In genomic region chr19:44445755-44446154, GRCm38 (mm10) we compare ENCODE assay signal across 26 mouse cellular contexts. TPM values are rescaled to one million over a fixed set of nuclear protein-coding genes. Genes with fewer than 3 reads are reported as not detected.
"Had no signal": no experiment of that assay in that cellular context is flagged by ENCODE, and none has a peak within 500 bp of the region (broad histone marks: within the 10 kb centered on the region; RNA-seq: fewer than 3 reads in every experiment).

No protein-coding gene starts in this region.

- H3K27me3 ChIP-seq: lung, embryonic 15.5 days; neural tube, embryonic 12.5 days; stomach, embryonic 15.5 days had no signal

- ATAC-seq: lung, postnatal 0 days; midbrain, embryonic 16.5 days had no signal

- DNase-seq: lung, adult 18-20 months; lung, postnatal 4 days; midbrain, embryonic 14.5 days; retina, postnatal 1 day; right cerebral cortex, adult 18-20 months; right cerebral cortex, postnatal 25 days; right cerebral cortex, postnatal 4 days; spleen, adult 18-20 months; thymus, adult 2 months; thymus, postnatal 25 days; thymus, postnatal 4 days had no signal

- H3K9me3 ChIP-seq: lung, embryonic 15.5 days; midbrain, embryonic 10.5 days; midbrain, embryonic 12.5 days; neural tube, embryonic 12.5 days; stomach, embryonic 15.5 days had no signal

- H3K4me2 ChIP-seq: lung, embryonic 15.5 days; midbrain, embryonic 12.5 days; neural tube, embryonic 12.5 days; stomach, embryonic 15.5 days had no signal

- H3K4me1 ChIP-seq: lung, embryonic 15.5 days; midbrain, embryonic 10.5 days; midbrain, embryonic 12.5 days; neural tube, embryonic 12.5 days; stomach, embryonic 15.5 days had no signal

- H3K36me3 ChIP-seq: lung, embryonic 15.5 days; midbrain, embryonic 10.5 days; midbrain, embryonic 12.5 days; neural tube, embryonic 12.5 days; stomach, embryonic 15.5 days had no signal

- H3K27ac ChIP-seq: liver, embryonic 14.5 days; lung, embryonic 15.5 days; midbrain, embryonic 10.5 days; midbrain, embryonic 12.5 days; neural tube, embryonic 12.5 days; stomach, embryonic 15.5 days; stomach, postnatal 0 days had no signal

- H3K4me3 ChIP-seq: lung, embryonic 15.5 days; midbrain, embryonic 10.5 days; midbrain, embryonic 12.5 days; neural tube, embryonic 12.5 days; stomach, embryonic 15.5 days had no signal

- H3K9ac ChIP-seq: liver, embryonic 14.5 days; lung, embryonic 15.5 days; midbrain, embryonic 12.5 days; neural tube, embryonic 12.5 days; stomach, embryonic 15.5 days had no signal

RNA-seq across cellular contexts. Expression of gene Wnt8b, which starts 47.5 kb away (rescaled TPM):
- total RNA-seq: megakaryocyte-erythroid progenitor cell, adult 5-6 weeks; monocyte, adult 5-6 weeks; neutrophil, adult 5-6 weeks had no signal
- polyA plus RNA-seq: liver, embryonic 14.5 days; liver, embryonic 16.5 days; lung, embryonic 15.5 days; lung, postnatal 0 days; small intestine, adult 2 months; stomach, postnatal 0 days; urinary bladder, adult 2 months had no signal
